Mouse (Mus musculus) gastrocnemius, postnatal 25 days (tissue): ENCODE measurements around the gene Nudt3. TPM values are rescaled to one million over a fixed set of nuclear protein-coding genes. Genes with fewer than 3 reads are reported as not detected.
A peak's percentile ranks its signal among the peaks of the same experiment; 100 is the strongest.
"Not testable (repeated sequence)": the region's sequence is repeated elsewhere in the genome, so short reads cannot be mapped to it uniquely, and the experiment has no call there.

Experiments used
- DNase-seq: peaks from one replicate; pipeline ENCODE4 v3.0.0; 2022
- total RNA-seq, 2 experiments: library from RNA; stranded (reverse); gene quantifications; 1 replicate in 1 of 2; 2 replicates in 1 of 2; pipeline ENCODE4 v1.2.3; 2021

Gene Nudt3
- total RNA-seq, 2 experiments from 2014 or later: 201 to 245 TPM

DNA sequence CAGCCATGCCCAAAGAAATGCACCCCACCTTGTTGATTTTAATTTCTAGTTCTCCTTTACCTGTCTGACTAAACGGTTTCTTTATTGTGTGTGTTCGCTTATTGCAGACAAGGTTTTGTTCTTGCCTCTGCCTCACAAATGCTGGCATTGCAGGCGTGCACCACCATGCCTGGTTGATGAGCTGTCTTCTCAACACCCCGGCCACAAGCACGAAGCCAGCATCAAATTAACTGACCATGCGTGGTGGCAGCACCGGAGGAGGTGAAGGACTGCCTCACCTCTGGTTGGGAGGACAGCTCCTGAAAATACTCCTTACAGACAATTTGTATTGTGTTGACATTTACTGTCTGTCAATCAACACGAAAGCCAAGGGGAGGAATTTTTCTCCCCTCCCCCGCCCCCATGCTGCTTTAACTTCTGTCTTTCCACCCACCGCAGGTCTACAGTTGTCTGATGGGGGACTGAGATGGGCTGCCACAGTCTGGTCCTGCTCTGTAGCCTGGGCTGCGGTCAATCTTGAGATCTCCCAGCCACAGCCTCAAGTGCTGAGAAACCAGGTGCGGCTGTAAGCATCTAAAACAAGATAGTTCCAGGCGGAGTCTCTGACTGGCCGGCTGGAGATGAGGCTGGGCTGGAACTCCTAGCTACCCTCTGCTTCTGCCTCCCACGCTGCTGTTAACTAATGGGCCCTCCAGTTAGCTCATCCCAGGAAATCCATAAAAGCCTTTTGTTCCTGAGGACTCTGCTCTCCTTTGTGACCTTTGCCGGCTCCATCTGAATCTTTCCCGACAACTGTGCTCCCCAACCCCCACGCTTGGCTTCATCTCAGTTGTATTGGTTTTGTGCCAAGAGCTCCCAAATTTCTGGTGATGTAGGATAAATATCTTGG, 13.1 kb upstream of the Nudt3 start, which contains the start of gene Rps10:
Gene Rps10, minus strand, starts transcription at position 538 of the 889 bp plus-strand sequence.
- no peak for DNase-seq

DNA sequence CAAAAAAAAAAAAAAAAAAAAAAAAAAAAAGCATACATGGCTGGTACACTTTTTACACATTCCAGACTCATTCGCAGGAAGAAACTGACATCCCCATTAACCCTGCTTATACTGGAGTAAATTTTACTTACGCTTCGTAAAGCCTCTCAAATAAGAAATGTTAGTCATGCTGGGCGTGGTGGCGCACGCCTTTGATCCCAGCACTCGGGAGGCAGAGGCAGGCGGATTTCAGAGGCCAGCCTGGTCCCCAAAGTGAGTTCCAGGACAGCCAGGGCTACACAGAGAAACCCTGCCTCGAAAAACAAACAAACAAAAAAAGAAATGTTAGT, 12.2 kb upstream of the Nudt3 start:
- not testable (repeated sequence) for DNase-seq

DNA sequence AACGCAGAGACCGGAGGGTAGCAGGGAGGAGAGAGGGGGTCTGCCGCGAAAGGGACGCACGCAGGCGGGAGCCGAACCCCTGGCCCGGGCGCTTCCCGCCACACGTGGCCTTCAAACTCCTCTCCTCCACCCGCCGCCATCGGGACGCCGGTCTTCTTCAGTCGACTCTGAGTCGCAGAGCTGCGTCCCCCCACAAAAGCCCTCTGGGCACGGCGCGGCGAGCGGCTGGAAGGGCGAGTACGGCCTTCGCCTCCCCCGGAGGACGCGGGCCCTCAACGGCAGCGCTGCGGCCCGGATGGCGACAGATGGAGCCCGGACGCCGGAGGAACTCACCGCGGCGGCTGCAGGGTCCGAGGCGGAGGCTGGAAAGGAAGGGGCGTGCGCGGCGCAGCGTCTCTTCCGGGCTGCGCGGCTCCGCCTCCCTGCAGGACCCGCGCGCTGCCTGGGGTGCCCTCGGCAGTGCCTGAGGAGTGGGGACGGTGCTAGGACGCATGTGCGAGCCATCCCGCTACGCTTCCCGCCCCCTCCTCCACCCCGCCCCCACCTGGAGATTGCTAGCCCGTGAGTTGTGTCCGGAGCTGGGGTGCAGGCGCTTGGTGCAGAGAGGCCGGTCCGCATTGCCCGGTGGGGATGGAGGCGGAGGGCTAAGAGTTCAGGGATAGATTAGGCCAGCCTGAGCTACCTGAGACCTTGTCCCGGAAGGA, 11.7 kb upstream of the Nudt3 start, which contains the start of gene RPS10-NUDT3:
Gene RPS10-NUDT3, minus strand, starts transcription at position 352 of the 704 bp plus-strand sequence.
- DNase-seq: peak; percentile 86

DNA sequence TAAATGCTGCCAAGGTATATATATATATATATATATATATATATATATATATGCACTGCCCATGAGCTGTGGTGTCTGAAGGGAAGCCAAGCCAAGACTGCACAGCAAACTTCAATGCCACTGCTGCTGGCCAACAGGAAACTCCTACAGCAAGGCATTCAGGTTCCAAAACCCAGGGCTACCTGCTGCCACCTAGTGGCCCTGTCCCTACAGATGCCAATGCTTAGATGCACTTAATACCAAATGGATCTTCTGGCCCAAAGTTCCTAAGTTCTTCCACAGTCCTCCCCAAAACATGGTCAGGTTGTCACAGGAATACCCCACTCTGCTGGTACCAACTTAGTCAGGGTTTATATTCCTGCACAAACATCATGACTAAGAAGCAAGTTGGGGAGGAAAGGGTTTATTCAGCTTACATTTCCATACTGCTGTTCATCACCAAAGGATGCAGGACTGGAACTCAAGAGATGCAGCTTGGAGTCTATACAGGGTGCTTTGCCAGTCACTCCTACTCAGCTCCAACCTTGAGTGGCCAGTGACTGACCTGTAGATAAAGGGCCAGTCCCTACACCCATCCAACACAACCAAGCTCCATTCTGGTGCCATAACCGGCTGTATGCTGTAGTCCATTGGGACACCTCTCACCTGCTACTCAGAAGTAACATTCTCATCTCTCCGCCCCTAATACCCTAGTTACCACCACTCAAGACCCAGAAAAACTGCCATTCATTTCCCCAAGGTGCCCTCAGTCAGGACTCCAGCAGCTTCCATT, 6.1 kb upstream of the Nudt3 start:
- peak; percentile 54 for DNase-seq

DNA sequence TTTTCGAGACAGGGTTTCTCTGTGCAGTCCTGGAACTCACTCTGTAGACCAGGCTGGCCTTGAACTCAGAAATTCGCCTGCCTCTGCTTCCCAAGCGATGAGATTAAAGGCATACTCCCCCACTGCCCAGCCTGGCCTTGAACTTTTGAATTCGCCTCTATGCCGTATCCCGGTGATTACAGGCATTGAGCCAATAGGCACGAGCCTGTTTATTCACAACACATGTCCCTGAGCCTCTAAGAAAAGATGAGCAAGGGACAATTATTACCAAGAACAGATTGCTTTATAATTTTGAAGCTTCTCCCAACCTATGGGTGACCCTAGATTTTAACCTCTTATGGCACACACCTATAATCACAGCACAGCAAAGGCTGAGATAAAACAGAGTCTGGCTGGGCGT, 5.1 kb upstream of the Nudt3 start:
- no peak for DNase-seq

DNA sequence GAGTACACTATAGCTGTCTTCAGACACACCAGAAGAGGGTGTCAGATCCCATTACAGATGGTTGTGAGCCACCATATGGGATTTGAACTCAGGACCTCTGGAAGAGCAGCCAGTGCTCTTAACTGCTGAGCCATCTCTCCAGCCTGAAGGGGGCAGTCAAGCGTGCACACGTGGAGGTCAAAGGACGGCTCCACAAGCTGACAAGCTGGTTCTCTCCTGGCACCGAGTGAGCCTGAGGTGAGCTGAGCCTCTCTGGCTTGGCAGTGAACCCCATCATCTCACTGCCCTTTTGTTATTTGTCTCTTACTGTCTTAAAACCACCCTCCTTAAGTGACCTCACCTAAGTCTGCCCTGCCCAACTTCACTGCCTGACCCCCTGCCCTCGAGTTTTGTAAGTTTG, 4.2 kb upstream of the Nudt3 start:
- DNase-seq: no peak

DNA sequence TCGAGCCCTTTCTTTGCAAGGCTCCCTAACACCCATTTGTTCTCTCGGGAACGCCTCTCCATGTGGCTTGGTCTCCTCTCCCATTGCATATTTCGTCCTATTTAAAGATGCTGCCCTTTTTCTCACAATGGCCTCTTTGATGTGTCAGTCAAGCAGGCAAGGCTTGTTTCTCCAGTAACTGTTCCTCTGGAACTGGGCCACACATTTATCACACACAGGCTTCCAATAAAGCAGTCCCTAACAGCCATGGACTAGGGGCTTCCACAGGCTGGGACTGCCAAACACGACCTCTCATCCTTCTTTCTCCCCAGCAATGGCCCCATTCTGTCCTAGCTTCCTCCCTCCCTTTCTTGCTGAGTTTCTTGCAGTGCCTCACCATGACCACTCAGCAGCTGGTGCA, 3.4 kb upstream of the Nudt3 start:
- DNase-seq: no peak

DNA sequence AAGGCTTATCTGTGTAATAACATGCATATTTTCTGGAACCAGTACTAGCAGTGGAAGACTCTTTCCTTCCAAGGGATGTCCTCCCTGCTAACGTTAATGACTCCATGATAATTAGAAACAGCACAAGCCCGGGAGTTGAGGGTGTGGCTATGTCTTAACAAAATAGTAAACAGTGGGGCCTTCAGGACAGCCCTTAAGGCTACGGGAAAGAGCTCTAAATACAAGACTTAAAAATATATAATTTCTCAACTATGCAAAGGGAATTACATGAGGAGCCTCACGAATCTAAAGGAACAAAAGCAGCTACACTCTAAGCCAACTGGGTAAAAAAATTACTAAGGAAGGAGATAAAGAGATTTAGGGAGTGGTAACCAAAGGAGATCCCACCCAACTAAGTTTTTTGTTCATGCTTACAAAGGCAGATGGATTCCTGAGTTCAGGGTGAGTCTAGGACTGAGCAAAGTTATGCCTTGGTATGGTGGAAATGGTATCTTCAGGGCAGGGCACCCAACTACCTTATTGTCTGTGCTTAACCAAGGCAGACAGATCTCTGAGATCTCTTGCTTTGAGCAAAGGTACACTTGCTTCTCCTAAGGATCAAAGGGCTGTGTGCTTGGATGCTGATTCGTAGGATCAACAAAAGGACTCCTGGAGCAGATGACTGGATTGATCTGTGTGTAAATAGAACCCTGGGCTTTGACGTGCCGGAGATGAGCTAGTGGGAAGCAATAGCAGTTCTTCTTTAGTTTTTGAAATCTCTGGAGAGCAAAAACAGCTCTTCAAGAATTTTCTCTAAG, 2.4 kb upstream of the Nudt3 start:
- DNase-seq: no peak

DNA sequence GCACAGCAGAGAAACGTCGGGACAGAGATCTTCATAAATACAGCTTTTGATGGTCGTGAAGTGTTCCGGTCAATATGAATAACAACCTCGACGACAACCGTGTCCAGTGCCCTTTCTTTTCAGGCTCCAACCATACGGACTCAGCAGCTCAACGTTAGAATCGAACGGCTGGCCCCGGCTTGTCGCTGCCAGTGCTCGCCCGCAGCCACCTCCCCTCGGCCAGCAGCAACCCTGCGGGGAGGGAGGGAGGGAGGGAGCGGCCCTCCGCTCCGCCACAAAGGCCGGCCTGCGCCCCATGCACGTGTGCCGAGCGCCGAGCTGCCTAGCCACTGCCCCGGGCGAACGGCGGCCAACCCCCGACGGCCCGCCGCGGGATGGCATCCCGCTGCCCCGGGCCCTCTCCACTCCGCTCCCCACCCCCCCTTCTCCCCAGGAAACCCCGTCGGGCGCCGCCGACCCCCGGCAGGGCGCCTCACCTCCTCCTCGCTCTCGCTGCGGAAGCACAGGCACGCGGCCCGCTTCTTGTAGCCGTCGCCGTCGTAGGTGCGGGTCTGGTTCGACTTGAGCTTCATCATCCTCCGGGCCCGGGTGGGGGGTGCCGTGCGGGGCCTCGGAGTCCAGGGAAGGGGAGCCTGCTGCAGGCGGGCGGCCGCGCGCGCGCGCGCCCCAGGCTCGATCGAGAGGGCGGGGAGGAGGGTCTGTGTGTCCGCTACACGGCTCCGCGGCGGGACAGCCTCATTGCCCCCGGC, 510 bp downstream of the Nudt3 start:
- peak; percentile 34 for DNase-seq

DNA sequence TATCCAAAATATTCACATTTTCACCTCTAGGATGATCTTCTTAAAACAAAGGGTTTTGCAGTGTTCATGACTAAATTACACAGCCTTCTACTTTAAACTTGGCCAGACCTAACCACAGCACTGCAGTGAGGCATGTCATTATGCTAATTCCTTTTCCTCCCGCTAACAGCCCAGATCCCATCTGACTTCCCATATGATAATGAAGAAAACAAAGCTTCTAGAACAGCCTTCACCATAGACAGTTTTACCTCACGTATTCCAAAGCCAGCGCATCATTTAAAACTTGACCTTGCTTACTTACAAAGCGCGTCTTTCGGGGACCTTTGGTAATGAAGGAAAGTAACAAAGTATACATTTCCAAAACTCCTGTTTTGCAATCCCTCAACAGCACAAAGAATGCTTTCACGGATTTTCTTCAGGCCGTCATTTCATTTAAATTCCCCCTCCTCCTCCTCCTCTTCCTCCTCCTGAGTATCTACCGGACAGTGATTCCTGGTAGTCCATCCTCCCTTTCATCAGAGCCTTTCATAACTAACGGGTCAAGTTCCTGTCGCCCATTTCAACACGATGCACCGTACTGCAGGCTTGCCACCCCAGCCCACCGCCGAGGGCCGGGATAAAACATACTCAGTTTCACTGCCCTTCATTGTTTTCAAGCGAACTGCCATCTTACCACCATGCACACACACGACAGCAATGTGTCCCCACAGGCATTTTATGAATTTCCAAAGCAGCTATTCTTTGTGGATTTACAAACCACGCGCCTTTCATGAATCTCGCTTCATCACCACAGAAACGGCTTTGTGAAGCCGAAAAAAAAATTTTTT, 1.4 kb downstream of the Nudt3 start:
- no peak for DNase-seq

DNA sequence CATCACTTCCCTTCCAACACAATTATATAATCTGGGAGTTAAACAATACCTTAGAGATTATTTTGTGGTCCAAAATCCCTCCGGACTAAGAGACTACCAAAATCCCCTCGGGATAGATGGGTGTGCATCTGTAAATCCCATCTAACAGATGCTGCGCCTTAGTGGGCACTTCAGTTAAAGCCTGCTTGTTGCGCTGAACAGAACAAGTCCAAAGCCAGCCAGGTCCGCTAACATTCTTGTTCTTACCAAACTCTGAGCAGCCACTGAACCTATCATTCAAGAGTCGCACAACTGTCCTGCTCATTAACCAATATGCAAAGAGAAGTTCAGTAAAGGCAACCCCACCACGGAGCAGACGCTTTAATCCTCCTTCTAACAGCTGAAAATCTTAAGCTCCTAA, 2.1 kb downstream of the Nudt3 start:
- no peak for DNase-seq

DNA sequence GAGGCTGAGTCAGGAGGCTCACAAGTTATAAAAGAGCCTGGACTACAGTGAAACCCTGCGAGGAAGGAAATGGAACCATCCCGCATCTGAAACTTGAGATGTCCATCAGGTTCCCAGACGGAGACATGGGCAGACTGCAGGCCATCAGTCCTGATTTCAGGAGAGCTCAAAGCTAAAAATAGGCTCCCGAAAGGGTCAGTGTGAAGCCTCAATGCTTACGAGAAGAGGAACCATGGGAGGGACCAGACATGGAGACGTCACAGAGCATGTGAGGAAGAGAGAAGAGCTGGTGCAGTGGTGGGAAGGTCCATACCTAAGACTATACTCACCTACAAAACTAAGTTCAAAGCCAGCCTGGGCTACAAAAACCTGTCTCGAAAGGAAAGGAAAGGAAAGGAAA, 7.9 kb downstream of the Nudt3 start:
- peak; percentile 63 for DNase-seq

DNA sequence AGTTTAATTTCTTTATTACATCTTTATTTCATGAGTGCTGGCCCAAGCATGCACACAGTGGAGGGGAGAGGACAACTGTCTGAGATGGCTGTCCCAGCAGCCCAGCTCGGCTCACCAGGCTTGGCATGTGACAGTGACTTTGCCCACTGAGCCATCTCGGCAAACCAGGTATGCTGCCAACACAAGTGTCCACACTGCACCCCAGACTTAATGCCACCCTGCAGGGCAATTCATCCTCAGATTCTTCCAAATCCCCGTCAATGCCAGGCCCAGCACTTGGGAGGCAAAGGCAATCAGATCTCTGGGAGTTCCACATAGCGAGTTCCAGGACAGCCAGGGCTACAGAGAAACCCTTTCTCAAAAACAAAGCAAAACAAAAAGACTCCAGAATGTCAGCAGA, 10.3 kb downstream of the Nudt3 start:
- DNase-seq: no peak

DNA sequence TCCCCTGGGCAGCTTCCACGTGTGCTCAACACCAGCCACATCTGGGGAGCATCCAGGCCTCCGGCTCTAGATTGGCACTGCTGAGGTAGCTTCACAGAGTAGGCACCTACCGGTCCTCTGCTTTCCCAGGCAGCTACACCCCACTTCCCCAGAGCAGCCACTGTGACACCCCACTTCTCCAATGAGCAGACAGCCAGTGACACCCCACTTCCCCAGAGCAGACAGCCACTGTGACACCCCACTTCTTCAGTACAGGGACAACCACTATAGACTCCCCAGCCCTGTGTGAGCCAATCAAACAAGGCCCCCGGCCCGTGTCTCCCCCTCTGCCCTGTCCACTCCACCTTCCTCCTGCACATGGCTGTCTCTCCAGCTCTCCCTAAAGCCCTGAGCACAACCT, 11.3 kb downstream of the Nudt3 start:
- no peak for DNase-seq

DNA sequence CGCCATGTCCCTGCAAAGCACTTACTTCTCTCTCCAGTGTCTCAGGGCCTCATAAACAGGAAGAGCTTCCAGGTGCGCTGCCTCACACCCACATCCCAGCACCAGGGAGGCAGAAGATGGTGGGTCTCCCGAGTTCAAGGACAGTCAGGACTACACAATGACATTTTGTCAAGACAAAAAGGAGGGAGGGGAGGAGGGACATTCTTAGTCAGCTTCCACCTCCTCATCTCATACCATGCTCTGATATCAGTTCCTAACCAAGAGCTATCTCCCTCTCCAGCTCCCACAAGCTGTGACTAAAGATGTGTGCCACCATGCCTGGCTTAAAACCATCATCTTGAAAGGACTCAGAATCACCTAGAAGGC, 11.8 kb downstream of the Nudt3 start:
- no peak for DNase-seq

DNA sequence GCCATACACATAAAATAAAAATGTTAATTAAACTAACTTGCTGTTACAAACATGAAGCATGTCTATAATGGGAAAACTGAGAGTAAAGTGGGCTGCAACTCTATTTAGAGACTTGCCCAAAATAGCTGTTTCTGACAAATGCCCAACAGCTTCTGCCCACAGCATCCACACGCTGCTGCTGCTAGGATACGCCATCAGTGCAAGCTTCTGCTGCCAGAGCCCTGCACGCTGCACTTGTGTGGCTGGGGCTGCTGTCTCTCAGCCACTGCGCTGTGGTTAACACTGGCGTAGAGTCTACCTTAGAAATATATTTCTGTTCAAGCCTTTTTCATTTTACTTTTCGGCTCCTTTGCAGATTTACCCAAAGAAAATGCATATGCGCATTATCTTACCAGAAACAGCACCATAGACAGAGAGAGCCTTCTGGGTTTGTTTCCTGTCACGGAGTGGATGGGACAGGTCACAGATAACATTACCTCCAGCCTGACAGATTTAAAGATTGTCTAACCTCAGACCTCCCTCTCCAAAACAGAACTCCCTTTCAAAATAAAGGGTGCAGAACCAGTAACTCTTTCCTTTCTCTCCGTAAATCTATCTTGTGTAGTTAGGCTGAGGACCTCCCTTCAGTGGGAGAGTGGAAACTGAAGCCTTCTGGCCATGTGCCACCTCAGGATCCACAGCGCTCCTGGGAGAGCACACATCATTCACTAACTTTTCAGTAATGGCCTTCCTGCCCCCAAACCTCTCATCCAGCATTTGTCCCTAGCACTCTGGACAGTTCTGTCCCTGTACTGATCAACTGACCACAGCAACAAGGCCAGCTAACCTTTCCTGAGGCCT, 12.4 kb downstream of the Nudt3 start:
- DNase-seq: no peak

DNA sequence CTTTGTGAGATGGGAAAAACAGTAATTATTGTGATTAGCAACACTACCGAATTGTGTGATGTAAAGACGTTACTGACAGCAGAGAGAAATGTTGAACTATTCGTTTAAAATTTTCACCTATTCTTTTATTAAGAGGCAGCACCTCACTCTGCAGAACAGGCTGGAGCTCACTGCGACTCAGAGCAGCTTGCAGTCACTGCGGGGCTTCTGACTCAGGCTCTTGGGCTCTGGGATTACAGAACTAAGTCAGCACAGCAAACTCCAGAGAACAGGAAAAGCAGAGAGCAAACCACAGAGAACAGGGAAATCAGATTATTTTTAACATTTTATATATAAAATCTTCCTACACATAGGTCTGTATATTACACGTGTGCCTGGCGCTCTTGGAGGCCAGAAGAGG, 13.7 kb downstream of the Nudt3 start:
- DNase-seq: no peak

DNA sequence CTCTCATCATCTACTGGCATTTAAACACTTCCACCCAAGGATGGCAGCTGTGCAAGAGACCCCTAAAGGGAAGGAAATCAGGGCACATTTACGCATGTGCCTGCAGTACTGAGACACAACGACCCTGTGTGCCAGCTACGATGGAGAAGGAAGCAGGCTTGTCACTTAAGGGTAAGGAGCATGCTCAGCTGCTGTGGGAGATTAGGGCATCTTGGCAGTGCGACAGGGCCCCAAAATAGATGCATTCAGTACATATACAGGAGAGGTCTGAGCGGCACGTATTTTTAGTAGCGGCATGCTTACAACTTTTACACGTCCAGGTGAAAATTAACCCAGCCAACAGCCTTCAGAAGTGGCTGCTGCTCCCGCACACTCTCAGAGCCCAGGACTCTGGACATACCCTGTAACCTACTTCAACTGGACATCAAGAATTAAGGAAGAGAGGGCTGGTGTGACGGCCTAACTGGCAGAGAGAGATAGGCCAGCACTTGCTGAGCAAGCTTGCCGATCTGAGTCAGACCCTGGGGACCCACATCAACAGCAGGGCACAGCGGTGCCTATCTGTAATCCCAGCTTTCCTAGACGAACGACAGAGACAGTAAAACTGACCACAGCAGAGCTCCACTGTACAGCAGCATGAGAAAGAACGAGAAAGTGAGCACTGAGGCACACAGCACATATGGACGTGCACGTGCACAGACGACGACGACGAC, 19.6 kb downstream of the Nudt3 start:
- peak; percentile 76 for DNase-seq

DNA sequence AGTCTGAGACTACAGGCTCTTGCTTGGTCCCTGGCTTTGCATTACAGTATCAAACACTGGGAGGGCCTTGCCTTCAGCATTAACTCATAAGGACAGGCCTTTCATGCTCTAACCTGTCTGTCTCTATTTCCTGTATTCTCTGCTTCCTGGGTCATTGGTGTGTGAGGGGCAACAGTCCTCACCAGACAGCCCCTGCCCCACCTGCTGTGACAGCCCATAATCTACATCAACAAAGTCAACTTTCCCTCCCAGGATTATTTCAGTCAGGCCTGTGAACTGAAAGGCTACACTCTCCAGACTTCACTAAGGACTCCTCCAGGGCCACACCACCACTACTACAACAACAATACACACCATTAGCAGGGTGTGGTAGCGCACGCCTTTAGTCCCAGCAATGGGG, 20.3 kb downstream of the Nudt3 start:
- DNase-seq: no peak
